Mouse (Mus musculus): ENCODE results near the gene Lipt1. TPM values are rescaled to one million over a fixed set of nuclear protein-coding genes. Genes with fewer than 3 reads are reported as not detected.

Lipt1 gene
- polyA plus RNA-seq, 2 experiments, result 6.4 to 9.5 TPM

GRCm38 (mm10) chr1:37884451-37884850 lies 12.9 kb downstream of the Lipt1 start:
- no peak for DNase-seq (ENCODE audit: low spot score)
- Histone ChIP-seq H3K4me1 (ENCODE audit: control insufficient read depth, insufficient read depth, low read length) (peaks cover 5% of the 10 kb centered on the region), H3K27ac (replicated peaks; ENCODE audit: low read depth, low read length) (no peak overlapping the region), H3K27me3 (ENCODE audit: control insufficient read depth, insufficient read depth, low read length) (no peaks in the 10 kb centered on the region), H3K4me2 (replicated peaks; ENCODE audit: low read depth, low read length, severe bottlenecking) (no peak overlapping the region), H3K9ac (ENCODE audit: low read depth, low read length, severe bottlenecking) (no peak overlapping the region), H3K4me3 (replicated peaks; ENCODE audit: low read length) (no peak overlapping the region), H3K36me3 (ENCODE audit: control insufficient read depth, insufficient read depth, low read length) (peaks cover 49% of the 10 kb centered on the region), H3K9me3 (ENCODE audit: control insufficient read depth, low read length) (no peaks in the 10 kb centered on the region)
- no peak for ATAC-seq (ENCODE audit: low FRiP score, low read depth)
- no peak for TF ChIP-seq POLR2A (IDR thresholded peaks at IDR 0.05; ENCODE audit: borderline replicate concordance, extremely low read depth, insufficient read depth, insufficient read length)
- WGBS, result 71% methylated on average over 4 of the region's 4 CpGs

- Histone ChIP-seq H3K27ac (replicated peaks; ENCODE audit: low read depth, low read length) (no peak overlapping the region), H3K36me3 (ENCODE audit: control insufficient read depth, insufficient read depth, low read length) (peaks cover 8% of the 10 kb centered on the region), H3K9me3 (ENCODE audit: control insufficient read depth, low read length) (no peaks in the 10 kb centered on the region), H3K4me3 (replicated peaks; ENCODE audit: low read length) (peak overlapping the region; percentile 67), H3K4me1 (ENCODE audit: control insufficient read depth, insufficient read depth, low read length) (peaks cover 13% of the 10 kb centered on the region), H3K9ac (ENCODE audit: low read depth, low read length, severe bottlenecking) (peak overlapping the region; percentile 70; the same call in 1 of the 2 replicates), H3K4me2 (replicated peaks; ENCODE audit: low read depth, low read length, severe bottlenecking) (peak overlapping the region; percentile 82), H3K27me3 (ENCODE audit: control insufficient read depth, insufficient read depth, low read length) (no peaks in the 10 kb centered on the region)
- 76% methylated on average over 7 of the region's 7 CpGs for WGBS
- ATAC-seq (ENCODE audit: low FRiP score, low read depth) (no peak), DNase-seq (ENCODE audit: low spot score) (no peak)
- TF ChIP-seq POLR2A (IDR thresholded peaks at IDR 0.05; ENCODE audit: borderline replicate concordance, extremely low read depth, insufficient read depth, insufficient read length), result no peak
Observed at GRCm38 (mm10) chr1:37889206-37889605, 17.7 kb downstream of the Lipt1 start.

- H3K4me2 ChIP-seq (replicated peaks; ENCODE audit: low read depth, low read length, severe bottlenecking), result peak within 1 kb of the TSS; percentile 82
- H3K9me3 ChIP-seq (ENCODE audit: control insufficient read depth, low read length), result no peaks in the 10 kb centered on the region
- WGBS, result under 1% methylated on average over 41 of the region's 41 CpGs
- peak; percentile 64; the same call in 1 of the 2 replicates for TF ChIP-seq POLR2A (IDR thresholded peaks at IDR 0.05; ENCODE audit: borderline replicate concordance, extremely low read depth, insufficient read depth, insufficient read length)
- H3K27ac ChIP-seq (replicated peaks; ENCODE audit: low read depth, low read length), result peak within 1 kb of the TSS; percentile 79
- peak; percentile 94 for DNase-seq (ENCODE audit: low spot score)
- H3K36me3 ChIP-seq (ENCODE audit: control insufficient read depth, insufficient read depth, low read length), result peaks cover 7% of the 10 kb centered on the region
- H3K27me3 ChIP-seq (ENCODE audit: control insufficient read depth, insufficient read depth, low read length), result no peaks in the 10 kb centered on the region
- H3K4me3 ChIP-seq (replicated peaks; ENCODE audit: low read length), result peak within 1 kb of the TSS; percentile 67
- peak within 1 kb of the TSS; percentile 70 for H3K9ac ChIP-seq (ENCODE audit: low read depth, low read length, severe bottlenecking)
- ATAC-seq (ENCODE audit: low FRiP score, low read depth), result peak; percentile 96
- H3K4me1 ChIP-seq (ENCODE audit: control insufficient read depth, insufficient read depth, low read length), result peaks cover 13% of the 10 kb centered on the region
Observed at GRCm38 (mm10) chr1:37890025-37890652, 18.6 kb downstream of the Lipt1 start, which contains the start of the genes Mitd1 and Mrpl30. Gene Mitd1, minus strand, starts transcription at chr1:37890411. Gene Mrpl30, plus strand, starts transcription at chr1:37890477.

GRCm38 (mm10) chr1:37891400-37891799 lies 19.9 kb downstream of the Lipt1 start:
- WGBS, result 68% methylated on average over 3 of the region's 3 CpGs
- Histone ChIP-seq H3K36me3 (ENCODE audit: control insufficient read depth, insufficient read depth, low read length) (peaks cover 19% of the 10 kb centered on the region), H3K9me3 (ENCODE audit: control insufficient read depth, low read length) (no peaks in the 10 kb centered on the region), H3K4me2 (replicated peaks; ENCODE audit: low read depth, low read length, severe bottlenecking) (peak overlapping the region; percentile 82), H3K4me3 (replicated peaks; ENCODE audit: low read length) (peak overlapping the region; percentile 67), H3K27me3 (ENCODE audit: control insufficient read depth, insufficient read depth, low read length) (no peaks in the 10 kb centered on the region), H3K4me1 (ENCODE audit: control insufficient read depth, insufficient read depth, low read length) (peaks cover 13% of the 10 kb centered on the region), H3K27ac (replicated peaks; ENCODE audit: low read depth, low read length) (no peak overlapping the region), H3K9ac (ENCODE audit: low read depth, low read length, severe bottlenecking) (no peak overlapping the region)
- ATAC-seq (ENCODE audit: low FRiP score, low read depth) (no peak), DNase-seq (ENCODE audit: low spot score) (no peak)
- no peak for TF ChIP-seq POLR2A (IDR thresholded peaks at IDR 0.05; ENCODE audit: borderline replicate concordance, extremely low read depth, insufficient read depth, insufficient read length)

GRCm38 (mm10) chr1:37894606-37895005 lies 23.1 kb downstream of the Lipt1 start:
- TF ChIP-seq POLR2A (IDR thresholded peaks at IDR 0.05; ENCODE audit: borderline replicate concordance, extremely low read depth, insufficient read depth, insufficient read length), result no peak
- H3K27me3 ChIP-seq (ENCODE audit: control insufficient read depth, insufficient read depth, low read length), result no peaks in the 10 kb centered on the region
- no peak overlapping the region for H3K4me3 ChIP-seq (replicated peaks; ENCODE audit: low read length)
- no peak for ATAC-seq (ENCODE audit: low FRiP score, low read depth)
- H3K9me3 ChIP-seq (ENCODE audit: control insufficient read depth, low read length), result no peaks in the 10 kb centered on the region
- no peak overlapping the region for H3K4me2 ChIP-seq (replicated peaks; ENCODE audit: low read depth, low read length, severe bottlenecking)
- no peak overlapping the region for H3K9ac ChIP-seq (ENCODE audit: low read depth, low read length, severe bottlenecking)
- H3K36me3 ChIP-seq (ENCODE audit: control insufficient read depth, insufficient read depth, low read length), result peaks cover 47% of the 10 kb centered on the region
- H3K4me1 ChIP-seq (ENCODE audit: control insufficient read depth, insufficient read depth, low read length), result peaks cover 7% of the 10 kb centered on the region; the same call in 1 of the 2 replicates
- DNase-seq (ENCODE audit: low spot score), result no peak
- no peak overlapping the region for H3K27ac ChIP-seq (replicated peaks; ENCODE audit: low read depth, low read length)

Data from limb, embryonic 14.5 days (tissue).